8 mouse cellular contexts compared by ENCODE assay signal in genomic region chr1:93401191-93402052, GRCm38 (mm10). TPM values are rescaled to one million over a fixed set of nuclear protein-coding genes. Genes with fewer than 3 reads are reported as not detected.
DNase-seq lines count a peak whose midpoint lies in the region; ATAC-seq and TF ChIP-seq lines count a peak whose summit lies in the region.

No protein-coding gene starts in this region.

- no peaks in the 10 kb centered on the region; the same call in 1 of the 2 replicates for H3K36me3 ChIP-seq in hindbrain, postnatal 0 days (ENCODE audit: insufficient read depth, low read length)
- no peaks in the 10 kb centered on the region; the same call in 1 of the 2 replicates for H3K36me3 ChIP-seq in spleen, adult 2 months (ENCODE audit: control insufficient read depth, insufficient read depth, low read length)

- ATAC-seq in hindbrain, postnatal 0 days, result peak; percentile 36; the same call in 1 of the 2 replicates
- no peak for ATAC-seq in erythroid progenitor cell, adult 5-6 weeks (replicated peaks; ENCODE audit: low FRiP score, poor library complexity, severe bottlenecking)

- H3K9ac ChIP-seq in hindbrain, postnatal 0 days (replicated peaks; ENCODE audit: low read length), result no peak overlapping the region; the same call in 1 of the 2 replicates

- H3K27ac ChIP-seq in hindbrain, postnatal 0 days, result no peak overlapping the region
- no peak overlapping the region for H3K27ac ChIP-seq in spleen, adult 2 months (ENCODE audit: insufficient read depth, low read length)

- peak overlapping the region; percentile 16; the same call in 1 of the 2 replicates for H3K4me3 ChIP-seq in hindbrain, postnatal 0 days (ENCODE audit: low read length)
- peak overlapping the region; percentile 56 for H3K4me3 ChIP-seq in spleen, adult 2 months (ENCODE audit: extremely low read depth, insufficient read depth, insufficient read length)

- H3K4me1 ChIP-seq in hindbrain, postnatal 0 days (ENCODE audit: insufficient read depth, low read length), result no peaks in the 10 kb centered on the region
- peaks cover 7% of the 10 kb centered on the region; the same call in 1 of the 2 replicates for H3K4me1 ChIP-seq in spleen, adult 2 months (ENCODE audit: control insufficient read depth, insufficient read depth, insufficient read length)

- peak; percentile 12 for DNase-seq in spleen, adult 12 weeks (ENCODE audit: low spot score)
- DNase-seq in spleen, postnatal 14 days (ENCODE audit: low spot score in 2 of 2), result no peak
- peak; percentile 14 for DNase-seq in embryo, embryonic 10.5 days (ENCODE audit: low spot score)
- no peak for DNase-seq in hindbrain, postnatal 0 days (ENCODE audit: low spot score)
- peak; percentile 18 for DNase-seq in lung, postnatal 14 days
- DNase-seq in spleen, adult 2 months (ENCODE audit: low read depth in 1 of 2, low spot score in 2 of 2), result peak; percentile 35 to 56
- DNase-seq in ovary, adult 18-20 months (ENCODE audit: low spot score), result no peak

- no peak for TF ChIP-seq CTCF in hindbrain, postnatal 0 days (IDR thresholded peaks at IDR 0.05; ENCODE audit: low read depth)
- TF ChIP-seq CTCF in spleen, adult 2 months (IDR thresholded peaks at IDR 0.05; ENCODE audit: extremely low read depth, insufficient read depth, insufficient read length, insufficient replicate concordance), result no peak

- peak overlapping the region; percentile 46 for H3K4me2 ChIP-seq in hindbrain, postnatal 0 days (ENCODE audit: low read depth, low read length)

- no peak for TF ChIP-seq POLR2A in spleen, adult 2 months (IDR thresholded peaks at IDR 0.05; ENCODE audit: low read depth, low read length)

- H3K27me3 ChIP-seq in hindbrain, postnatal 0 days (ENCODE audit: insufficient read depth, low read length), result no peaks in the 10 kb centered on the region
- H3K27me3 ChIP-seq in spleen, adult 2 months (ENCODE audit: control insufficient read depth, insufficient read depth, low read length), result no peaks in the 10 kb centered on the region

- 20% methylated on average over 38 of the region's 38 CpGs for WGBS in hindbrain, postnatal 0 days
- 9% methylated on average over 38 of the region's 38 CpGs for WGBS in spleen, adult 2 months

- H3K9me3 ChIP-seq in hindbrain, postnatal 0 days (ENCODE audit: low read length), result no peaks in the 10 kb centered on the region

RNA-seq across cellular contexts. Expression of gene Ano7, which starts 27.7 kb away (rescaled TPM):
- 0.22 and 0.89 TPM in 2 replicates for total RNA-seq in hindbrain, postnatal 0 days (2014; rRNA removed)
- 1.9 and 2.3 TPM in 2 replicates for polyA plus RNA-seq in hindbrain, postnatal 0 days (2015; fragmentation: Nextera tagmentation; extraction: Ambion mirVana)
- polyA plus RNA-seq in spleen, adult 2 months (2012; rRNA removed), result 0.52 and 0.85 TPM in 2 replicates
- not detected in 2 replicates for total RNA-seq in erythroid progenitor cell, adult 5-6 weeks (2015; ENCODE audit: low replicate concordance)
- not detected in 2 replicates for total RNA-seq in erythroid progenitor cell, adult 5-6 weeks (2017; ENCODE audit: low replicate concordance)

RNA-seq across cellular contexts. Expression of gene Pask, which starts 58.1 kb away (rescaled TPM):
- total RNA-seq in hindbrain, postnatal 0 days (2014; rRNA removed), result 8.4 and 15.0 TPM in 2 replicates
- 3.6 and 3.9 TPM in 2 replicates for polyA plus RNA-seq in hindbrain, postnatal 0 days (2015; fragmentation: Nextera tagmentation; extraction: Ambion mirVana)
- polyA plus RNA-seq in spleen, adult 2 months (2012; rRNA removed), result 1.5 and 1.7 TPM in 2 replicates
- 20.2 and 22.2 TPM in 2 replicates for total RNA-seq in erythroid progenitor cell, adult 5-6 weeks (2015; ENCODE audit: low replicate concordance)
- total RNA-seq in erythroid progenitor cell, adult 5-6 weeks (2017; ENCODE audit: low replicate concordance), result 29.4 and 40.1 TPM in 2 replicates

RNA-seq across cellular contexts. Expression of gene Ppp1r7, which starts 58.8 kb away (rescaled TPM):
- 10.2 TPM in 2 replicates for total RNA-seq in hindbrain, postnatal 0 days (2014; rRNA removed)
- 62.2 and 67.1 TPM in 2 replicates for polyA plus RNA-seq in hindbrain, postnatal 0 days (2015; fragmentation: Nextera tagmentation; extraction: Ambion mirVana)
- polyA plus RNA-seq in spleen, adult 2 months (2012; rRNA removed), result 2.3 and 2.6 TPM in 2 replicates
- 17.6 and 24.5 TPM in 2 replicates for total RNA-seq in erythroid progenitor cell, adult 5-6 weeks (2015; ENCODE audit: low replicate concordance)
- 13.2 and 23.0 TPM in 2 replicates for total RNA-seq in erythroid progenitor cell, adult 5-6 weeks (2017; ENCODE audit: low replicate concordance)

Comparison
In these comparisons a context has a peak if more than half of its experiments do, and no peak if none do; other contexts are left out.
1. DNase-seq: peak in spleen, adult 12 weeks (single experiment), embryo, embryonic 10.5 days (single experiment), lung, postnatal 14 days (single experiment) and spleen, adult 2 months (2 of 2); none in spleen, postnatal 14 days (0 of 2), hindbrain, postnatal 0 days (single experiment) and ovary, adult 18-20 months (single experiment).